Mouse (Mus musculus) cerebellum, adult 2 months (tissue): ENCODE data around the gene Treh. TPM values are rescaled to one million over a fixed set of nuclear protein-coding genes. Genes with fewer than 3 reads are reported as not detected.

Source experiments
- DNase-seq, 2 experiments: peaks; one replicate each; pipeline ENCODE4 v3.0.0; 2021
- H3K27ac ChIP-seq: fragments of 200-500 bp; 2 replicates; pipeline ENCODE4 v1.5.1; 2012; ENCODE audit warnings: low read length, control low read depth, inconsistent platforms; ENCODE audit not compliant: insufficient read depth
- H3K27me3 ChIP-seq: fragments of 200-500 bp; 2 replicates; pipeline ENCODE4 v1.6.1; 2012; ENCODE audit warnings: inconsistent platforms, mild to moderate bottlenecking, low read length, moderate library complexity; ENCODE audit not compliant: control insufficient read depth, insufficient read depth
- H3K4me1 ChIP-seq: fragments of 200-500 bp; 2 replicates; pipeline ENCODE4 v1.6.1; 2011; ENCODE audit warnings: low read length; ENCODE audit not compliant: control insufficient read depth, insufficient read depth
- H3K4me3 ChIP-seq: fragments of 200-500 bp; replicated peaks from 2 replicates; pipeline ENCODE3; 2011; ENCODE audit warnings: mild to moderate bottlenecking, low read depth, low read length, control low read depth; ENCODE audit not compliant: insufficient read depth
- CTCF ChIP-seq: fragments of 200-500 bp; IDR thresholded peaks from 2 replicates; pipeline ENCODE4 v1.5.1; 2011; ENCODE audit warnings: low read depth, mild to moderate bottlenecking, control low read depth, low read length, moderate library complexity, borderline replicate concordance; ENCODE audit not compliant: insufficient read depth
- POLR2A ChIP-seq: fragments of 200-500 bp; IDR thresholded peaks from 2 replicates; pipeline ENCODE4 v1.6.1; 2011; ENCODE audit warnings: low read length, control low read depth, borderline replicate concordance; ENCODE audit not compliant: insufficient read depth
- WGBS: fragments of 180-500 bp; shearing (Covaris S2); methylation state at CpG from one replicate; pipeline ENCODE4 v1.1.7; 2018; 5-methylcytosine and 5-hydroxymethylcytosine counted together
- polyA plus RNA-seq: library from polyadenylated mRNA; depleted of rRNA; stranded (reverse); fragments of >200 nt; gene quantifications from 2 replicates; pipeline ENCODE4 v1.2.3, GENCODE M21; 2012; rRNA removed

The Treh gene
- polyA plus RNA-seq, 1 experiment, result not detected

DNA sequence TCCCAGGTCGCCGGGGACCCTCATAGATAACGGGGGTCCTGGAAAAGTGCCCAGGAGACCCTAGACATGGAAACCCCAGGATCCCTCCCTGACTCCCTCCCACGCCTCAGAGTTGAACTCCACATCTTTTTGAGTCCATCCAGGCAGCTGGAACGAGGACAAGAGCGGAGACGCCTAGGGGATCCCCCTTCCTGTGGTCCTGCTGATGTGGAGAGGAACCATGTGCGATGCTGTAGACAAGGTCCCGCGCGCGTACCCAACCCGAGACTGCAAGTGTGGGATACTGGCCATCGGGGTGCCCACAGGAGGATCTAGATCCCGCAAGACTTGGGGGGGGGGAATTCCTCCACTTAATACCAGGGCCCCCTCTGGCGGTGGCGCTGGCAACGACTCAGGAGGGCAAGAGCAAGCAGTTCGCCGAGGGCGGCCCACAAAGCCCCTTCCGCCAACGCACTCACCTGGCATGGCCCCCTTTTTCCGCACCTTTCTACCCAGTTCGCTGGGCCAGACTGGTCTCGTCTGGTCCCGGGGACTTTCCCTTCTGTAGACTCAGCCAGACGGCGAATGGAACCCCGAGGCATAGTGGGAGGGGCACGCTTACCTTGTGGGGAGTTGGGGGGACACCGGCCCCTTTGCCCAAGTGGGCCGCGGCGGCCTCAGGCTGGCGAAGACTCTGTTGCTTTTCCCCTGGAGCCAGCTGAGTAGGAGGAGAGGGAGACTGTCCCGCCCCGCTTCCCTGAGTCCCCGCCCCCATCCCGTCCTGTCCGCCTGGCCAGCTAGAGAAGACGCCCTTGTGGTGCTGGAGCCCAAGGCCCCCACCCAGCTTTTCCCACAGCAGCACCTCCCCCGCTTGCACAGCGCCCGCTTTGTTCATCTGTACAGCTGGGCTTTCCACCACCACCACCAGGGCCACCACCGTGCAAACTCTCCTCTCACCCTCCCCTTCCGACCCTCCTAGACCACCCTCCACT lies 61.8 kb downstream of the Treh start, which contains the start of gene Phldb1:
Gene Phldb1 (minus strand): TSS at position 675 of the 971 bp plus-strand sequence.
- no peaks in the 10 kb centered on the region for H3K27me3 ChIP-seq
- 7% methylated on average over 44 of the region's 47 CpGs for WGBS
- H3K27ac ChIP-seq, result peak within 1 kb of the TSS; percentile 38; the same call in 1 of the 2 replicates
- peak; percentile 48 to 52 for DNase-seq
- H3K4me1 ChIP-seq, result peaks cover 6% of the 10 kb centered on the region; the same call in 1 of the 2 replicates
- peak within 1 kb of the TSS; percentile 47 for H3K4me3 ChIP-seq
- peak; percentile 32; the same call in 1 of the 2 replicates for TF ChIP-seq CTCF
- no peak for TF ChIP-seq POLR2A

DNA sequence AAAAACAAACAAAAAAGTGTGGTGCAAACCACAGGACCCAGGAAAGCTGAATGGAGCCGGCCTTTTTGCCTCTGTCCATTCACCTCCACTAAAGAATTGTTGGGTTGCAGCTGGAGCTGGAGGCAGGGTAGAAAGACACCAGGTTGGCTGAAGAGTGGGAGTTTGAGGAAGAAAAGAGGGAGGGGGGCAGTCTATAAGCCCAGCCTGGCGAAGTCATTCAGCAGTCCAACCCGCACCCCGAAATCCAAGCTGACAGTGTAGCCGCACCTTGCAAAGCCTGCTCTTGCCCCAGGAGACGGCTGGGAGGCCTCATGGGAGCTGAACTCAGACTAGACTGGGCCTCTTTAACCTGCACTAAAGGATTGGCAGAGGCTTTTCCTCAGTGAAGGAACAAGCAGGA lies 62.9 kb downstream of the Treh start:
- no peak for TF ChIP-seq POLR2A
- TF ChIP-seq CTCF, result no peak
- no peak for DNase-seq
- Histone ChIP-seq H3K27ac (no peak overlapping the region), H3K4me3 (no peak overlapping the region), H3K27me3 (no peaks in the 10 kb centered on the region), H3K4me1 (peaks cover 6% of the 10 kb centered on the region; the same call in 1 of the 2 replicates)
- WGBS, result 91% methylated on average over 6 of the region's 6 CpGs

Other genes with a start within 250 kb of the Treh start
- gene Foxr1, start 232.1 kb upstream of the Treh start, polyA plus RNA-seq, result not detected in 2 replicates
- gene Upk2, start 218.3 kb upstream of the Treh start, polyA plus RNA-seq, result 0.13 TPM in 1 of 2 replicates, not detected in the other
- 22.0 and 22.3 TPM in 2 replicates for gene Bcl9l, start 190.4 kb upstream of the Treh start, polyA plus RNA-seq
- 0.08 and 0.20 TPM in 2 replicates for gene Cxcr5, start 111.4 kb upstream of the Treh start, polyA plus RNA-seq
- gene Ddx6, start 68.3 kb upstream of the Treh start, polyA plus RNA-seq, result 41.8 TPM in 2 replicates
- 193 and 194 TPM in 2 replicates for gene Phldb1, start 62.0 kb downstream of the Treh start, polyA plus RNA-seq
- gene Arcn1, start 94.6 kb downstream of the Treh start, polyA plus RNA-seq, result 61.6 and 61.8 TPM in 2 replicates
- gene Ift46, start 94.7 kb downstream of the Treh start, polyA plus RNA-seq, result 106 and 110 TPM in 2 replicates
- gene Tmem25, start 126.1 kb downstream of the Treh start, polyA plus RNA-seq, result 203 and 229 TPM in 2 replicates
- gene Ttc36, start 129.8 kb downstream of the Treh start, polyA plus RNA-seq, result 0.67 and 1.1 TPM in 2 replicates
- gene Kmt2a, start 208.1 kb downstream of the Treh start, polyA plus RNA-seq, result 31.3 and 39.0 TPM in 2 replicates
- gene Atp5l, start 247.5 kb downstream of the Treh start, polyA plus RNA-seq, result 989 and 996 TPM in 2 replicates